Mouse (Mus musculus): Measurements from ENCODE around the gene Eml4.

Eml4 gene

GRCm38 (mm10) chr17:83483784-83484183 lies 133.1 kb downstream of the Eml4 start:
- DNase-seq (ENCODE audit: extremely low spot score, low read depth, low spot score) = no peak

GRCm38 (mm10) chr17:83487762-83488161 lies 137.0 kb downstream of the Eml4 start:
- DNase-seq (ENCODE audit: extremely low spot score, low read depth, low spot score) = no peak

DNA sequence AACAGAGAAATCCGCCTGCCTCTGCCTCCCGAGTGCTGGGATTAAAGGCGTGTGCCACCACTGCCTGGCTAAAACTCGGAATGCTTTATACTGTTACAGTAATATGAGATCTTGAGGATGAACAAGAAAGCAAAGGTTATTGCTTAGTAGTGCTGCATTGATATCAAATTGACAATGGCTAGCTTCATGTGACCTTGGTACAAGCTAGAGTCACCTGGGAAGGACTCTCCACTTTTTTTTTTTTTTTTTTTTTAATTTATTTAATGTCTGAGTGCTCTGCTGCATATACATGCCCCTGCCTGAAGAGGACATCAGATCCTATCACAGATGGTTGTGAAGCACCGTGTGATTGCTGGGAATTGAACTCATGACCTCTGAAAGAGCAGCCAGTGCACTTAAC lies 148.2 kb downstream of the Eml4 start:
- no peak for DNase-seq (ENCODE audit: extremely low spot score, low read depth, low spot score)

- no peak for DNase-seq (ENCODE audit: extremely low spot score, low read depth, low spot score)
Observed at GRCm38 (mm10) chr17:83499692-83500091, 149.0 kb downstream of the Eml4 start.

- DNase-seq (ENCODE audit: extremely low spot score, low read depth, low spot score) = no peak
Observed at GRCm38 (mm10) chr17:83503693-83504092, 153.0 kb downstream of the Eml4 start.

DNA sequence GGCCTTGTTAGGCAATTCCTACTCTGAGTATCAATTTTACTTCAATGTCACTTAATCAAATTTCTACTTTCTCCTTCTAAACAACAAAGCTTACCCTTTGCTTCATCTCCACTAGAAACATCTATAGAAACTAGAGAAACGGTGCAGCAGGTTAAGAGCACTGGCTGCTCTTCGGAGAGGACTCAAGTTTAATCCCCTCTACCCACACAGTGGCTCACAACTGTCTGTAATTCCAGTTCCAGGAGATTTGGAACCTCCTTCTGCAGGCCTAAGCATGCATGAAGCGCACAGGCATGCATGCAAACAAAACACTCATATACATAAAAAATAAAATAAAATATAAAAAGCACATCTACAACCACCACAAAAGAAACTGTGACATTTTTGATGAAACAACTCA lies 161.4 kb downstream of the Eml4 start:
- no peak for DNase-seq (ENCODE audit: extremely low spot score, low read depth, low spot score)

- DNase-seq (ENCODE audit: extremely low spot score, low read depth, low spot score) = no peak
Observed at GRCm38 (mm10) chr17:83513655-83514212, 163.0 kb downstream of the Eml4 start.

- DNase-seq (ENCODE audit: extremely low spot score, low read depth, low spot score) = peak; percentile 91
Observed at GRCm38 (mm10) chr17:83514213-83514701, 163.5 kb downstream of the Eml4 start.

DNA sequence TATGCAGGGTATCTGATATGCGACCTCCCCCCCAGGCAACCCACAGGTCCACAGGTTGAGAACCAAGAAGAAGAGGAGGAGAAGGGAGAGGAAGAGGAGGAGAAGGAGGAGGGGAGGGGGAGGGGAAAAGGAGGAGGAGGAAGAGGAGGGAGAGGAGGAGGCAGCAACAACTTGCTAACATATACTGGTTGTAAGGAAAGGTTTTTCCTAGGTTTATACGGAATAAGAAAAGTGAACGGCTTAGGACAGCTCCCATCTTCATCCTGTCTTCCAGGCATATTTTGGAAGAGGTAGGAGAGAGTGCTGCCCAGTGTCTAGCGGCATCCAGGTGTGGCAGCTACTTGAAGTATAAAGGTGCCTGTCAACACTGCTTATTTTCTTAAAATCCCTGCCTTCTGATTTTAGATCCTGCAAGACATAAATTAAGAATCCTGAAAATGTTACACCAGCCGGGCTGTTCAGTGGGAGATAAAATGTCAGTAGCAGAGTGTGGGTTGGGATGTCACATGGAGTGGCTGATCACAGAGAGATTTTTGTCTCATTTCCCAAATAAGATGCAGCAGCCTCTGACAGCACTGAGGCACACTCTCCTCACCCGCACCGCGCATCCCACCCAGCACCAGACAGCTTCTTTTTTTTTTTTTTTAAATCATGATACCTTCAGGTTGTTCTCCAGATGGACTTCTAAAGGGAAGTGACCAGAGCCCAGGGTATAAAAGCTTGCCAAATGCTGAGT lies 166.7 kb downstream of the Eml4 start, which contains the start of gene Cox7a2l:
TSS of gene Cox7a2l (minus strand) at position 51 of the 736 bp plus-strand sequence.
- no peak for DNase-seq (ENCODE audit: extremely low spot score, low read depth, low spot score)

- DNase-seq (ENCODE audit: extremely low spot score, low read depth, low spot score) = no peak
Observed at GRCm38 (mm10) chr17:83521881-83522280, 171.2 kb downstream of the Eml4 start.

DNA sequence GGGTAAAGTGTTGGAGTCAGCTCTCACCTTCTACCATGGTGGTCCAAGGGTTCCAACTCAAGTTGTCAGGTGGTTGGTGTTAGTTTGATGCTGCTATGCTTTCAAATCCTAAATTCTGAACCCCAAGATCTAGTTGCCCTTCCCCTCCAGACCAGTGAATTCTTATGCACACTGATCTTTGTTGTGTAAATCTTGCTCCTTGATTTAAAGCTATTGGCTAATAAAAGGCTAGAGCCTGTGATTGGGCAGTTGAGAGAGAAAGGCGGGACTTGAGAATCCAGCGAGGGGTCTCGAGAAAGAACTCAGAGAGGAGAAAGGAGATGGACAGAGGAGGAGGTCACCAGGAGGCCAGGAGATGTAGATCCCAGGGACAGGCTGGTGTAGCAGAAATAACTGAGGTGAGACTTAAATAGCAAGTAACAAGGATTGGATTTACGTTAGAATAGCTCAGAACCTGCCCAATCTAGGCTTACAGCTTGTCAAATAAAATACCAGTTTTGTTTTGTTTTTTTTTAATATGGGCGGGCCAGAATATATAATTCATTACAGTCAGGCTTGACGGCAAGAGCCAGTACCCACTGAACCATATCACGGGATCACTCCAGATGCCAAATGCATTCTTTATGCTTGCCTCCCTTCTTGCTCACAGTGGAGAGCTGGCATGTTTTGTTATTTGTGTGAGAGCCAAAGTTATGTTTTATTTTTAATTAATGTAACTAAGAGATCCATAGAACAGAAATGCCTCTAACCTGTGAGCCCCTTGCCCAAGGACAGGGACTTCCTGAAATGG lies 172.1 kb downstream of the Eml4 start:
- DNase-seq (ENCODE audit: extremely low spot score, low read depth, low spot score) = no peak

- no peak for DNase-seq (ENCODE audit: extremely low spot score, low read depth, low spot score)
Observed at GRCm38 (mm10) chr17:83524753-83525152, 174.0 kb downstream of the Eml4 start.

DNA sequence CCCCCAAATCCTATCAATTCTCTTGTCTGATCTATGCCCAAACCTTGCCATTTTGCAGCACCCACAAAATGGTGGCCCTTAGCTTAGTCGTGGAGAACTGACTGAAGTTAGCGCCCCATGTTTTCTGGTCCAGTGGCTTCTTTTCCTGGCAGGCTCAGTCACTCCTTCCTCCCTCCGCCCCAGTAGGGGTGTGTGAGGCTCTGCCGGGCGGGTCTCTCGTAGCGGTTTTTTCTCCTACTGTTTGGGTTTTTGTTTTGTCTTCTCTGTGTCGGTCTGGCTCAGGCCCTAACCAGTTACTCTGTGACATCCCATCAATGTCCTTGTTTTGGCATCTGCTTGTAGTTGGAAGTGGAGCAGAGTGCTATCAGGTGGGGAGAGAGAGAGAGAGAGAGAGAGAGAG lies 174.9 kb downstream of the Eml4 start:
- DNase-seq (ENCODE audit: extremely low spot score, low read depth, low spot score) = no peak

DNA sequence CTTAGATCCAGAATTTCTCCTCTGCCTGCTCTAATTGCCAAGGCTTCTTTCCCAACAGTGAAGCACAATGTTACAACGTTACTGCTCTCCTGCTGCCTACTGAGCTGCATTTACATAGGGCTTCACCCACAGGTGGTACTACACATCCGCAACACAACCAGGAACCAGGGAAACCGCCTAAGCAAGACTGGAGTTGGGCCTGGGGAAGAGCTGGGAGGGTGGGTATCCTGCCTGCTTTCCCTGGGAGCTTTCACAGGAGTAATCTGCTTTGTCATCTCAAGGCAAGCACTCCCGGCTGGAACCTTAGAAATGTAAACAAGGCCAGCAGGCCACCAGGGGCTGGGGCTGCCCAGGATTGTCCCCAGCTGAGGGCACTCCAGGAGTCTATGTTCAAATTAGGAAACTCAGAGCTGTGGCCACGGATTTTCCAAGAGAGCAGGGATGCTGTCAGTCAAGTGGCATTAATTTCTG lies 175.4 kb downstream of the Eml4 start:
- DNase-seq (ENCODE audit: extremely low spot score, low read depth, low spot score) = no peak

DNA sequence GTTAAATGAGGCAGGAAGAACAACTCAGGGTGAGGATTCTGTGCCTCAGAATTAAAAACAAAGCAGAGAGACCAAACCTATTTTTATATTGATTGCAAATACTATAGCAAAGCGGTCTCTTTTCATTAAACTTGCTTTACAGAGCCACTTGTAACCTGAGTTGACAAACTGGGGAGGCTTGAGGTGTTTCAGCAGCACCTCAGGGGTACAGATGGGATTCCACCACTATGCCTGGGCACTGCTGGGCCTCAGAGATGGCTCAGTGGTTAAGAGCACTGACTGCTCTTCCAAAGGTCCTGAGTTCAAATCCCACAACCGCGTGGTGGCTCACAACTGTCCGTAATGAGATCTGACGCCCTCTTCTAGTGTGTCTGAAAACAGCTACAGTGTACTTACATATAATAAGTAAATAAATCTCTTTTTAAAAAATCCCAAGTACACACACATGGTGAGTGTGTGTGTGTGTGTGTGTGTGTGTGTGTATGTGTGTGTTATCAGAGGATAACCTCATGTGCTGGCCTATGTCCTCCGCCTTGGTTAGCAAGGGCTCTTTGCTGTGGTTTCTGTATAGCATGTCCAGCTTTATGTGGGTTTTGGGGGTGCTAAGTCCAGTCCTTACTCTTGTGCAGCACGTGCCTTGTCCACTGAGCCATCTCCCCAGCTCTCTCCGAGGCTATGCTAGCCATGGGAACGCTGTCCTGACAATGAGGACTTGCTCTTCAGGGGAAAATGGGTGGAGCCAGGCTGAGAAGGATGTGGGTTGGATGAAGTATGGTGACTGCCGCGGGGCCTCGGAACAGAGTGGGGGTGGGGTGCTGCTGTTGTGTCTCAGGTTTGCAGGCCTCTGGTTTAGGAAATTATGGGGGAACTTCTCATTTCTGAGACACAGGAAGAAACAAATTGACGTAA lies 176.1 kb downstream of the Eml4 start:
- no peak for DNase-seq (ENCODE audit: extremely low spot score, low read depth, low spot score)

DNA sequence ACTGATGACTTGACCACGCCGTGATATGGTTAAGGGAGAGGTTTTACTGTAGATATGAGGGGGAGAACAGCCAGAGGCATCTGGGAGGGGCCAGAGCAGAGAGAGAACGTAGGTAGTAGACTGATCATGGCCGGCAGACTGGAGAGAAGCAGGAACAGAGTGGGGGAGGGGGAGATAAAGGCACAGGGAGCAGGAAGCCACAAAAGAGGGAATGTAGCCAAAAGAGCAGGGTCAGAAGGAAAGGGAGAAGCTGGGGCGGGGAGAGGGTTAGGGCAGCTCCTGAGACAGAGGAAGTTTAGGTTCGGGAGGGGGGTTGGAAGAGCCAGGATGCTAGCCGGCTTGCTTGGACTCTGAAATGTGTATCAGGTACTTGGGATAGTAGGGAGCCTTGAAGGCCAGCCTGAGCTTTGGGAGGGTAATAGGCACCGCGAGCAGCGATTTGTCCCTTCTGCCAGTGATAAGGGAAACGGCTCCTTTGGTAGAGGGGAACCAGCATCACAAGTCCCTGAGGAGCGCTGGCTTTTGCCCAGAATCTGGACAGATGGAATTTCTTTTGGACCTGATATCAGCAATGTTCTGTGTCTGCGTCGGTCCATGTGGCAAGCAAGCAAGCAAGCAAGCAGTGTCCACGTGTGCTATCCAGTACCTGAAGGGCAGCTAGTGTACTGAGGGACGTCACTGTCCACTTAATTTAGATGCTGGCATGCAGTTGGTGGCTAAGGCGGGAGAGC lies 177.1 kb downstream of the Eml4 start:
- no peak for DNase-seq (ENCODE audit: extremely low spot score, low read depth, low spot score)

Data from hindlimb bud, embryonic 11.5 days (tissue).